Mouse (Mus musculus) right cerebral cortex, postnatal 14 days (tissue): ENCODE measurements around the gene Tsr3.
A peak's percentile ranks its signal among the peaks of the same experiment; 100 is the strongest.
"Not testable (repeated sequence)": the region's sequence is repeated elsewhere in the genome, so short reads cannot be mapped to it uniquely, and the experiment has no call there.

ENCODE experiments used
- DNase-seq: peaks from one replicate; pipeline ENCODE4 v3.0.0; 2022

Tsr3 gene

GRCm38 (mm10) chr17:25239695-25240636 is at the start of gene Tsr3, which contains the start of gene Gnptg:
TSS of gene Tsr3 (plus strand) at chr17:25240170.
TSS of gene Gnptg (minus strand) at chr17:25240124.
- DNase-seq: peak; percentile 79

GRCm38 (mm10) chr17:25202401-25202800 is 37.6 kb upstream of the Tsr3 start:
- DNase-seq: no peak

DNA sequence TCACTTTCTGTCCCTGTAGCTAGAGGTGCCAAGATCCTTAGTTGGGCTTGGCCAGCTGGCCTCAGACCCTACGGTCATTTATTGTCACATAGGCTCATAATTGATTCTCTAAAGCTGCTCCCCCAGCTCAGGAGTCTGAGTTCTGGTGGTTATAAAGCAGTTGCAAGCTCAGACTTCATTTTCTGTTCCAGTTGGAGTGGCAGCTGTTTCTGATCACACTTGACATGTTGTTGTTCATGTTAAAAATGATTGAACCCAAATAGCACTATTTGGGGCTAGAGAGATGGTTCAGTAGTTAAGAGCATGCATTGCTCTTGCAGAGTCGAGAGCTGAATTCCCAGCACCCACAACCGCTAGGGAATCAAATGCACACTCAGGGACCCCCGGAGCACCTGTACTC is 30.0 kb upstream of the Tsr3 start:
- no peak for DNase-seq

GRCm38 (mm10) chr17:25210680-25211466 is 29.1 kb upstream of the Tsr3 start:
- DNase-seq: no peak

DNA sequence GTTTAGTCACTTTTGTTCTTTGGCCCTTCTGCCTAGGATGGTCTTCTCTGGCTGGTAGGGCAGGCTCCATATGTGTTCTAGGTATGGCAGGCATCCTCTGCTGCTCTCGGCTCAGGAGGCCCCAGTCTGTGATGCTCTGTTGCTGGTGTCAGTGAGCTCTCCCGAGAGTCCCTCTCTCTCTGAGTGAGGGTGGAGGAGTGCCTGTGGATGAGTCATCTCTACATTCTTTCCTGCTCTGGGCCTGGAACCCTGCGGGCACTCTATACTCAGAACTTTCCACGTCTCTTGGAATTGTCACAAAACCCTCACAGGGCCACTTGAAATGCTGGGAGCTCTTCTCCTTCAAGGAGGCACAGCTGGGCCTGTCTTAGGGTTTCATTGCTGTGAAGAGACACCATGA is 28.3 kb upstream of the Tsr3 start:
- no peak for DNase-seq

GRCm38 (mm10) chr17:25215431-25215830 is 24.5 kb upstream of the Tsr3 start:
- no peak for DNase-seq

DNA sequence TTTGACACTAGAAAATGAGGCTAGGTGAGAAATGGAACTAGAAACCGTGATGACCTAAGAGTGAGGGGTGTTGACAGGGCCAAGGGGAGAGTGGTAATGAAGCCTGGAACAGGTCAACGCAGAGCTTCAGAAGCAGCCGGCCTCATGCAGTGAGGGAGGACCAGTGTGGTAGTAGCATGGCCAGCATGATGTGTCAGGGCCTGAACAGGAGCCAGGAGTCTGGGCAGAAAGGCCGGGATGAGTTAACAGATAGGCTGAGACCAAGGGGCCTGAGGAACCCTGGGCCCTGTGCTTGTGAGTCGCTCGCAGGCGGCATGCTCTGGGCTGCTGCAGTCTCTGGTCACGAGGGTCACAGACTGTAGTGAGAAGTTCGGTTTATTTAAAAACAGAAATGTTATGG is 21.0 kb upstream of the Tsr3 start:
- no peak for DNase-seq

- DNase-seq: no peak
These were observed 20.3 kb upstream of the Tsr3 start for GRCm38 (mm10) chr17:25219492-25220295.

DNA sequence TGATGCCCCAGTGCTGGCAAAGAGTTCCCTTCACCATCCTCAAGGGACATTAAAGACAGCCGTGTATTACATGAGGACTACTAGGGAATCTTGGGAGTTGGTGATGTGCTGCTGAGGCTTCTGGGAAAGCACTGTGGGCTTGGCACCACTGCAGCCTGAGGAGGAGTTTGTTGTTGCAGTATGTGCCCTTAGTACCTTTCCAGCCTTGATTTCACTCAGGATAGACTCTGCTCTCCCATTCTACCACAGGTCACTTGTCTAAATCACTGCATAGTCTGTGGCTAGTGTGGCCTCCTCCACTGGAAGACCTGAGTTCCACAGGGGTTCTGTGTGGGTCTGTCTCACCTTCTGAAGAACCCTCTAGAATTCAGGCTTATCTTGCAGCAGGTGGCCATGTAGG is 19.2 kb upstream of the Tsr3 start:
- no peak for DNase-seq

DNA sequence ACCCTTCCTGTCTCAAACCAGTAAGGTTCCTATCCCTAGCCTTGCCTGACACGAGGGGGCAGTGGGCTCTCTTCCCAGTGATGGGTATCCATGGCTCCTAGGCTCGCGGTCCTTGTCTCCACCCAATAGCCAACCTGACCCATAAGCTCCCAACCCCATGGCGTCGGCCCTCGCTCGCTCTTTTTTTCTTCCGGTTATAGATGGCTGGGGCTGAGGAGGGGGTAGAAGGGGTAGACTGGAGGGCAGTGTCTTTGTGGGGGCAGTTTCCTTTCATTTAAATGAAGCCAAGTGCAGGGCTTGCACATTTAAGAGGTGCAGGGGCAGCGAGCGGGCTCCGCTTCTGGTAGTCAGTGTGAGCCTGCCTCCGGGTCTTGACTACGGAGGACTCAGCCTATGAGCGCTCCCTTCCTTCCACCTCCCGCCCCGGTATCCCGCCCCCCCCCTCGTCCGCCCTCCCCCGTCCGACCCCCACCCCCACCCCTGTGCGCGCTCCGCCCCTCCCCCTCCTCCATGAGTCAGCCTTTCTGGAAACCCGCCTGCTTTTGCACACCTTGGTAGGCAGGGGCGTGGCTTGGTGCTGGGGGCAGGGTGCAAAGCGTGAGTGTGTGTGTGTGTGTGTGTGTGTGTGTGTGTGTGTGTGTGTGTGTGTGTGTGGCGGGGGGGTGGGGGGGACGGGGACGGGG is 18.0 kb upstream of the Tsr3 start:
- DNase-seq: peak; percentile 71

- peak; percentile 41 for DNase-seq
These were observed 17.4 kb upstream of the Tsr3 start for GRCm38 (mm10) chr17:25222504-25222940.

DNA sequence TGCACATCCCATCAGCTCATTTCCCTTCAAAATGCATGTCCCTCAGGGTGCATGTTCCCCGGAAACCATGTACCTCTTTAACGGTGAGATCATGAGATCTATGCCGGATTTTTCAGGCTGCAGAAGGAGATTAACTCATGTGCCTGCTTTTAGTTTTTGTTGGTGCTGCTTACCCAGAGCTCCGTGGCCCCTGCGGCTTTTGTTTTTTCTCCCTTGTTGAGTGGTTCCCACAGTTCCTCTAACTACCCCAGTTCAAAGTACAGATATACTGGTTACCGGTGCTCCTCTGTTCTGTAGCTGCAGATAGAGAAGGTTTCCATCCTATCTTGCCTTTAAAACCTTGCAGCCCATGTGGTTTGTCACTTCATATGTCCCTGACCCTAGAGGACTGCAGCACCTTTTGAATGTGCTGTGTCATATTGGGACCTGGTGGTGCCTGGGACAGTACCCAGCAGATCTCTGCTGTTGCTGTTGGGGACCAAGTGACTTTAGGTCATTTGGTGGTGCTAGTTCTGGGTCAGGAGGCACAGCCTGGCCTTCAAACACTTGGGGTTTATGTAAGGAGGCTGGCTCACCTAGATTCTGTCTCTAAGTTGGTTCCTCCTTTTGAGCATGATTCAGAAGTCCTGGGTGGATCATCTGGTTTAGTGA is 16.9 kb upstream of the Tsr3 start:
- no peak for DNase-seq

GRCm38 (mm10) chr17:25224586-25225222 is 15.3 kb upstream of the Tsr3 start:
- no peak for DNase-seq

DNA sequence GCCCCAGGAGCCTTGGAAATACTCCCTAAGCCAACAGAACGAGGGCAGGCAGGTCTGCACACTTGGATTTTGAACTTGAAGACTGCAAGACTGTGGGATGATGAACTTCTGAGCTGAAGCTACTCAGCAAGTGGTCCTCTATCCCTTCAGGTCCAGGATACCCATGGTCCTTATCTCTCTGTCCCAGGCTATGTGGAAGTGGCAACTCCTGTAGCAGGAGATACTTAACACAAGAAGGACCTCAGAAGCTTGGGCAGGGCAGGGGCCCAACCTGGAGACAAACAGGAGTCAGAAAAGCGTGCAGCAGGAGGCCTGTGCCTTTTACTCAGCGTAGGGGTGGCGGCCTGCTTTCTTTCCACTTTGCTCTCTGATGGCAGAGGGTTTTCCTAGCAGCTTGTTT is 14.3 kb upstream of the Tsr3 start:
- DNase-seq: no peak

GRCm38 (mm10) chr17:25227991-25228390 is 12.0 kb upstream of the Tsr3 start:
- no peak for DNase-seq

- not testable (repeated sequence) for DNase-seq
These were observed 9.8 kb upstream of the Tsr3 start for GRCm38 (mm10) chr17:25230014-25230655.

- no peak for DNase-seq
These were observed 9.3 kb upstream of the Tsr3 start for GRCm38 (mm10) chr17:25230700-25231099.

GRCm38 (mm10) chr17:25231621-25232020 is 8.3 kb upstream of the Tsr3 start:
- DNase-seq: not testable (repeated sequence)

DNA sequence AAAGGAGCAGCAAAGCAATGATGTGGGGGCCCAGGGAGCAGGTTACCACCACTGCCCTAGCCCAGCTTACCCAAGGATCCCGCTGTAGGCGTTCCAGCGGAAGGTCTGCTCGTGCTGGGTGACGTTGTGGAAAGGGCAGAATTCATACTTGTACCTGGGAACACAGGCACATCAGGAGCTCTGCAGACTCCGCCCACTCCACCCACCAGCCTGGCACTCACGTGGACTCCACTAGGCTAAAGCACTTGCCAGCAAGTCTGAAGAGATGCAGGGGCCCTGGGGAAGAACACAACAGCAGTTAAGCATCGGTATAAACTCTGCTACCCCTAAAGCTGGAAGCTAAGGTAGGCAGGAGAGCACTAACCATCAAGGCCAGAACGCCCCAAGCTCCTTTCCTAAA is 4.3 kb upstream of the Tsr3 start:
- no peak for DNase-seq

DNA sequence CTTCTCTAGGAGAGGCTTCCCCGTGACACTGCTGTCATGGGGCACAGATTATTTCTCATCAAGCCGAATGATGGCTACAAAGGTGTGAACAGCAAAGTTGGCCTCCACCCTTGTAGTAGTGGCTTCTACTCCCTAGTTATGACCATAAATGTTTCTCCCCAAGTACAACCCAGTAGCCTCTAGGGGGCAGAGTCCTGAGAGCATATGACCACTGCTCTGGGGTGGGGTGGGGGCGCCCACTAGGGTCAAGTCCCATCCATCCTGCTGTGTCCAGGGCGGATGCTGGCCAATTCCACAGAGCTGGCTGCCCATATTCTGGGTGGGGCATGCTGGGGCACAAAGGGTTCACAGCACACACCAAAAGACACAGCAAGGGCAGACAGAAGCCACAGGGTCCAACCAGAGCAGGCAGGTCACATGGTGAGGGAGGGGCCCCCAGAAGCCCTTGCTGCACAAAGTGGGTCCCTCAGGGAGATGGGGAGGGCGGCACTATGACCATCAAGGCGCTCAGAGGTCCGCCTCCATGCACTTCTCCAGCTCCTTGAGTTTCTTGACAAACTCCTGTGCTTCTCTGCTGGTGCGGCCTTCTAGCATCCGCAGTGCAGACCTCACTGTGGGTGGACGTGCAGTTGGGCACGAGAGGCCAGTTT is 3.3 kb downstream of the Tsr3 start:
- DNase-seq: no peak
